22 mouse cellular contexts compared by ENCODE assay signal in the genomic region with DNA sequence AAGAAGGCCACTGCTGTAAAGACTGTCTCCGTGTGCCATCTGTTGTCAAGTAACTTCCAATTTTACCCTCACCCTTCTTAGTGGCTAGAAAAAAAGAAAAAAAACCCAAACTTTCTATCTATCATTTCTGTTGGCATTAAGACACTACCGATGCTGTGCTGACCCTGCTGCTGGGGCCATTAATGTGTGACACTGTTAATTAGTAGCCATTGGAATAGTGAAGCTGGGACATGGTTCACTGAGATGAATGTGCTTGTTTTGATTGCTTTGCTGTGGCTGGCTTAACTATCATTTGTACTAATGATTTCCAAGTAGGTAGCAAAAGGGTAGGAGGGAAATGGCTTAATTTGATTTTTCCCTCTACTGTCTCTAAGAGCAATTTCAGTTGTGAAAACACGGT.
DNase-seq lines count a peak whose midpoint lies in the region; ATAC-seq and TF ChIP-seq lines count a peak whose summit lies in the region.
"Had no signal": no experiment of that assay in that cellular context is flagged by ENCODE, and none has a peak within 500 bp of the region (broad histone marks: within the 10 kb centered on the region; RNA-seq: fewer than 3 reads in every experiment).

No protein-coding gene starts in this region.

- DNase-seq in kidney, adult 8-10 months: peak; percentile 1 to 10
- DNase-seq in kidney, postnatal 10 days: no peak
- peak; percentile 15 for DNase-seq in kidney, postnatal 0 days (ENCODE audit: low spot score)
- DNase-seq in kidney, adult 18-20 months: no peak
- DNase-seq: adrenal gland, adult 2 months; adrenal gland, postnatal 10 days; adrenal gland, postnatal 25 days; cerebellum, adult 11 months; cerebellum, adult 18-20 months; cerebellum, adult 8-10 months; cerebellum, adult 9-11 months; cerebellum, postnatal 14 days; cerebellum, postnatal 36 days; embryo, embryonic 11 days had no signal

- 36% methylated on average over 3 of the region's 3 CpGs for WGBS in kidney, embryonic 14.5 days
- WGBS in kidney, embryonic 15.5 days: 35% methylated on average over 3 of the region's 3 CpGs
- WGBS in kidney, postnatal 0 days: 42% methylated on average over 3 of the region's 3 CpGs

- H3K9ac ChIP-seq in kidney, embryonic 14.5 days (ENCODE audit: low read depth, low read length): no peak overlapping the region
- no peak overlapping the region for H3K9ac ChIP-seq in kidney, embryonic 15.5 days
- no peak overlapping the region for H3K9ac ChIP-seq in kidney, postnatal 0 days (ENCODE audit: low read depth, low read length)
- H3K9ac ChIP-seq: embryonic facial prominence, embryonic 13.5 days; embryonic facial prominence, embryonic 15.5 days; forebrain, embryonic 12.5 days had no signal

- H3K27me3 ChIP-seq in kidney, embryonic 14.5 days (ENCODE audit: control insufficient read depth, insufficient read depth, low read length): no peaks in the 10 kb centered on the region
- H3K27me3 ChIP-seq in kidney, embryonic 15.5 days: no peaks in the 10 kb centered on the region
- H3K27me3 ChIP-seq in kidney, postnatal 0 days (ENCODE audit: insufficient read depth, low read length): no peaks in the 10 kb centered on the region
- H3K27me3 ChIP-seq: embryonic facial prominence, embryonic 13.5 days; embryonic facial prominence, embryonic 15.5 days; forebrain, embryonic 12.5 days had no signal

- H3K4me2 ChIP-seq in kidney, embryonic 14.5 days (replicated peaks; ENCODE audit: low read depth, low read length): no peak overlapping the region
- H3K4me2 ChIP-seq in kidney, embryonic 15.5 days: no peak overlapping the region
- H3K4me2 ChIP-seq in kidney, postnatal 0 days (ENCODE audit: low read length): no peak overlapping the region
- H3K4me2 ChIP-seq: embryonic facial prominence, embryonic 13.5 days; embryonic facial prominence, embryonic 15.5 days; forebrain, embryonic 12.5 days had no signal

- no peaks in the 10 kb centered on the region for H3K4me1 ChIP-seq in kidney, embryonic 14.5 days (ENCODE audit: control insufficient read depth, insufficient read depth, low read length)
- H3K4me1 ChIP-seq in kidney, embryonic 15.5 days: peaks cover 21% of the 10 kb centered on the region
- peaks cover 6% of the 10 kb centered on the region; the same call in 1 of the 2 replicates for H3K4me1 ChIP-seq in kidney, postnatal 0 days (replicated peaks; ENCODE audit: insufficient read depth, low read length)
- H3K4me1 ChIP-seq: embryonic facial prominence, embryonic 13.5 days; embryonic facial prominence, embryonic 15.5 days; forebrain, embryonic 10.5 days; forebrain, embryonic 12.5 days had no signal

- no peak for ATAC-seq in kidney, embryonic 14.5 days (ENCODE audit: low FRiP score, low TSS enrichment)
- peak; percentile 66 for ATAC-seq in kidney, embryonic 15.5 days (replicated peaks; ENCODE audit: low FRiP score)
- ATAC-seq in kidney, postnatal 0 days (replicated peaks; ENCODE audit: low FRiP score, low read depth): peak; percentile 75
- ATAC-seq: forebrain, embryonic 14.5 days had no signal

- H3K27ac ChIP-seq in kidney, embryonic 14.5 days (ENCODE audit: low read depth, low read length): no peak overlapping the region
- no peak overlapping the region for H3K27ac ChIP-seq in kidney, embryonic 15.5 days
- H3K27ac ChIP-seq in kidney, postnatal 0 days: no peak overlapping the region
- H3K27ac ChIP-seq: embryonic facial prominence, embryonic 13.5 days; embryonic facial prominence, embryonic 15.5 days; forebrain, embryonic 10.5 days; forebrain, embryonic 12.5 days had no signal

- no peak overlapping the region for H3K4me3 ChIP-seq in kidney, embryonic 14.5 days (ENCODE audit: low read length)
- H3K4me3 ChIP-seq in kidney, embryonic 15.5 days (replicated peaks): no peak overlapping the region
- no peak overlapping the region for H3K4me3 ChIP-seq in kidney, postnatal 0 days (replicated peaks; ENCODE audit: low read depth, low read length)
- H3K4me3 ChIP-seq: embryonic facial prominence, embryonic 13.5 days; embryonic facial prominence, embryonic 15.5 days; erythroblast, embryonic 14.5 days; forebrain, embryonic 10.5 days; forebrain, embryonic 12.5 days had no signal

- no peak for TF ChIP-seq CTCF in kidney, postnatal 0 days (IDR thresholded peaks at IDR 0.05; ENCODE audit: low read depth)

- H3K9me3 ChIP-seq in kidney, embryonic 14.5 days (ENCODE audit: control insufficient read depth, low read length): no peaks in the 10 kb centered on the region
- H3K9me3 ChIP-seq in kidney, embryonic 15.5 days (replicated peaks): no peaks in the 10 kb centered on the region
- no peaks in the 10 kb centered on the region for H3K9me3 ChIP-seq in kidney, postnatal 0 days (replicated peaks; ENCODE audit: low read length)
- H3K9me3 ChIP-seq: embryonic facial prominence, embryonic 13.5 days; embryonic facial prominence, embryonic 15.5 days; forebrain, embryonic 10.5 days; forebrain, embryonic 12.5 days had no signal

- no peaks in the 10 kb centered on the region for H3K36me3 ChIP-seq in kidney, embryonic 14.5 days (ENCODE audit: control insufficient read depth, insufficient read depth, low read length)
- H3K36me3 ChIP-seq in kidney, embryonic 15.5 days: no peaks in the 10 kb centered on the region
- no peaks in the 10 kb centered on the region for H3K36me3 ChIP-seq in kidney, postnatal 0 days (ENCODE audit: insufficient read depth, low read length)
- H3K36me3 ChIP-seq: embryonic facial prominence, embryonic 13.5 days; embryonic facial prominence, embryonic 15.5 days; forebrain, embryonic 10.5 days; forebrain, embryonic 12.5 days had no signal

Comparison
In these comparisons a context has a peak if more than half of its experiments do, and no peak if none do; other contexts are left out.
1. DNase-seq: peak in kidney, adult 8-10 months (2 of 2) and kidney, postnatal 0 days (single experiment); none in kidney, postnatal 10 days (single experiment) and kidney, adult 18-20 months (single experiment).